Mouse (Mus musculus) liver, embryonic 13.5 days (tissue): ENCODE results near the gene Mettl8. TPM values are rescaled to one million over a fixed set of nuclear protein-coding genes. Genes with fewer than 3 reads are reported as not detected.
A peak's percentile ranks its signal among the peaks of the same experiment; 100 is the strongest.

Experiments used
- ATAC-seq: fragments of 200-750 bp; cut with Nextera tagmentation; 2 replicates; pipeline ENCODE4 v1.8.0; 2017; ENCODE audit warnings: low read depth, mild to moderate bottlenecking, moderate number of reproducible peaks, moderate library complexity
- DNase-seq: peaks from one replicate; pipeline ENCODE4 v3.0.0; 2022
- H3K27ac ChIP-seq: fragments of 300-500 bp; sonication (generic); 2 replicates; pipeline ENCODE4 v1.5.1; 2015; ENCODE audit warnings: moderate library complexity, mild to moderate bottlenecking, inconsistent platforms
- H3K27me3 ChIP-seq: fragments of 300-500 bp; sonication (generic); 2 replicates; pipeline ENCODE4 v1.6.1; 2015; ENCODE audit warnings: mild to moderate bottlenecking, inconsistent platforms
- H3K36me3 ChIP-seq: fragments of 300-500 bp; sonication (generic); 2 replicates; pipeline ENCODE4 v1.6.1; 2015; ENCODE audit warnings: mild to moderate bottlenecking, inconsistent platforms
- H3K4me1 ChIP-seq: fragments of 300-500 bp; sonication (generic); replicated peaks from 2 replicates; pipeline ENCODE4 v1.6.1; 2015; ENCODE audit warnings: inconsistent platforms
- H3K4me2 ChIP-seq: fragments of 300-500 bp; sonication (generic); 2 replicates; pipeline ENCODE4 v1.6.1; 2015; ENCODE audit warnings: inconsistent platforms, mild to moderate bottlenecking, moderate library complexity
- H3K4me3 ChIP-seq: fragments of 300-500 bp; sonication (generic); replicated peaks from 2 replicates; pipeline ENCODE4 v1.5.1; 2015; ENCODE audit warnings: mild to moderate bottlenecking, inconsistent platforms
- H3K9ac ChIP-seq: fragments of 300-500 bp; sonication (generic); 2 replicates; pipeline ENCODE4 v1.6.1; 2015; ENCODE audit warnings: mild to moderate bottlenecking, inconsistent platforms
- H3K9me3 ChIP-seq: fragments of 300-500 bp; sonication (generic); replicated peaks from 2 replicates; pipeline ENCODE4 v1.6.1; 2016; ENCODE audit warnings: inconsistent platforms
- WGBS: fragments of 180-500 bp; shearing (Covaris S2); methylation state at CpG from one replicate; pipeline ENCODE4 v1.1.7; 2015; ENCODE audit not compliant: insufficient replicate concordance; 5-methylcytosine and 5-hydroxymethylcytosine counted together
- polyA plus RNA-seq: library from polyadenylated mRNA; unstranded; fragments of >200 nt; fragmentation: Nextera tagmentation; extraction: Ambion mirVana; gene quantifications from 2 replicates; pipeline ENCODE4 v1.2.1, GENCODE M21; 2015

Gene Mettl8
- polyA plus RNA-seq, 1 experiment from 2014 or later = 10.0 TPM

DNA sequence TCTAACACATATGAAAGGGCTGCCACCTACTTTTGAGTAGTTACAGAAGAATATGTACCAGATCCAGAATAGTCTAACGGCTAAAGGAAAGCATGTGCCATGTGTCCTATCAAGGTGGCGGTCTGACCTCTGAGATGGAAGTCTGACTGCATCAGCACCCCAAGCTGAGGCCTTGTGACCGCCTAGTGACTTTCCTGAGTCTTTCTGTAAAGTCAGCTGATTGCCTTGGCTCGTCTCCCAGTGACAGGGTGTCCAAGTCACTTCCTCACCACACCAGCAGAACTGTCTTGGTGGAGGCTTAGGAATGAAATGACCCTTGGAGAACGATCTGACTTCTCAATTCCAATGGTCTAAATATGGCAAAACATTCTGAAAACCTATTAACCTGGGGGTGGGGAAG lies 77.1 kb downstream of the Mettl8 start:
- no peak for DNase-seq
- H3K4me3 ChIP-seq = no peak overlapping the region
- H3K4me1 ChIP-seq = no peaks in the 10 kb centered on the region
- no peak for ATAC-seq
- no peak overlapping the region for H3K4me2 ChIP-seq
- no peak overlapping the region for H3K27ac ChIP-seq
- WGBS = 60% methylated on average over 5 of the region's 5 CpGs
- H3K9ac ChIP-seq = no peak overlapping the region
- peaks cover 5% of the 10 kb centered on the region; the same call in 1 of the 2 replicates for H3K36me3 ChIP-seq
- H3K27me3 ChIP-seq = no peaks in the 10 kb centered on the region
- no peaks in the 10 kb centered on the region for H3K9me3 ChIP-seq

DNA sequence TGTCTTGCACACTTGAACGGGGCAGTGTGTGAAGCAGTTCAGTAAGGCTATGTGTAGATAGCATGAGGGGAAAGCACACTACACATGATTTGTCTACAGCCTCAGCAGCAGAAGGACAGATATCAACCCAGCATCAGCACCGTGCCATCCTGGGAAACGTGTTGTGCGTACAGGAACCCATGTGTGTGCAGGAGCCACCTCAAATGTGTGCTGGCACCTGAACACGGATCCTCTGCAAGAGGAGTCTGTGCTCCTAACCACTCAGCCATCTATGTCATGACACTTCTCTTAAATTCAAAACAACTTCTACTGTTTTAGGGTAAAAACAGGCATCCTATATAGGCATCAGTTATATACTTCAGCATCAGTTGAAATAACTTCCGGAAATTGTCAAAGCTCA lies 80.6 kb downstream of the Mettl8 start:
- Histone ChIP-seq H3K9me3 (no peaks in the 10 kb centered on the region), H3K36me3 (peaks cover 2% of the 10 kb centered on the region; the same call in 1 of the 2 replicates), H3K4me3 (no peak overlapping the region), H3K4me2 (no peak overlapping the region), H3K9ac (no peak overlapping the region), H3K4me1 (peaks cover 4% of the 10 kb centered on the region; the same call in 1 of the 2 replicates), H3K27me3 (no peaks in the 10 kb centered on the region), H3K27ac (no peak overlapping the region)
- DNase-seq = no peak
- 86% methylated on average over 6 of the region's 6 CpGs for WGBS
- no peak for ATAC-seq

DNA sequence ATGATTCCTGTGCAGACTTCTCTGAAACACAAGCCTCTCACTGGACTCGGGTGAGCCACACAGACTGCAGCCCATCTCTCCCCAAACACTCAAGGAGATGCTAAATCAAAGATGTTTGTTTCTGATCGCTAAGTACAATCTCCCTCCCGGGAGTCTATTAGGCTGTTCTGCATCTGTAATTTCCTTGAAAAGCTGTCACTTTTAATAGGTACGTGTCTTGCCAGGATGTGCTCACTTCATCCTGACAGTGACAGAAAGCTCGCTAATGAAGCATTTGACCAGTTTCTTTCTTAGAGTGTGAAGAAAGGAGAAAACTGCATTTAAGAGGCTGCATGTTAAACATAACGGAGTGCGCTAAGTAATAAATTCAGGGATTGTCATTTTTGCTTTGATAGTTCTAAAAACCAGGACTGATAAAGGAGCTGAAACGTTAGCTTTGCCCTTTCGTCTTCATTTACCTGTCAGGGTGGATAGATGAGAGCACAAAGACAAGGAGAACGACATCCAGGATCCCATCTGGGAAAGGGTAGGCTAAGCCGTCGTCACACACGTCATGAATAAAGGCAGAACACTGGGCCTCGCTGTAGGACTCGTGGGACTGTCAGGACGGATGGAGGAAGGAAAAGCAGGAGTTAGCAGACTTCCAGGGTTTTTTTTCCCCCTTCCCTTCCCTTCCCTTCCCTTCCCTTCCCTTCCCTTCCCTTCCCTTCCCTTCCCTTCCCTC lies 82.4 kb downstream of the Mettl8 start:
- Histone ChIP-seq H3K27ac (no peak overlapping the region), H3K36me3 (no peaks in the 10 kb centered on the region), H3K4me3 (no peak overlapping the region), H3K9me3 (no peaks in the 10 kb centered on the region), H3K27me3 (no peaks in the 10 kb centered on the region), H3K4me2 (no peak overlapping the region), H3K4me1 (peaks cover 4% of the 10 kb centered on the region; the same call in 1 of the 2 replicates), H3K9ac (no peak overlapping the region)
- DNase-seq (no peak), ATAC-seq (no peak)
- WGBS = 83% methylated on average over 16 of the region's 16 CpGs

DNA sequence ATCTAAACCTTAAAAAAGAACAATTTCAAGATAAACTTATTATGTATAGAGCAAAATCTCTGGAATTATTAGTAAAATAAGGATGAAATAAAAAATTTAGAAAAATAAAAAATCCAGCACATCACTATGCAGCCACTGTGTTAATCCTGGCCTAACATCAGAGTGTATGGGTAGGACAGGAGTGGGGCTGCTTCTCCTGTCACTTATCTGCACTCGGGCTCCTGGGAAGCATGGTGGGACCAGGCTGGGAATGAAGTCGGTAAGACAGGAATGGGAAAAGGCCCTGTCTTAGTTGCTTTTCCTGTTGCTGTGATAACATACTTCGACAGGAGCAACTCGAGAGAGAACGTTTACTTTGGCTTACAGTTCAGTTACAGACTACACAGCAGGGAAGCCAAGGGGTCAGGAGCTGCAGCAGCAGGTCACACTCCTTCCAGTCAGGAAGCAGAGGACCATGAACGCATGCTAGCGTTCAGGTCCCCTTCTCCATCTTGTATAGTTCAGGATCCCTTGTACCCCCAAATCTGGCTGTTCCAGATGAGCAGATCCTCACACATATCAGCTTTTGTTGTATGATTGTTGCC lies 85.1 kb downstream of the Mettl8 start:
- ATAC-seq (no peak), DNase-seq (no peak)
- H3K36me3 ChIP-seq = no peaks in the 10 kb centered on the region
- no peaks in the 10 kb centered on the region for H3K27me3 ChIP-seq
- H3K9ac ChIP-seq = no peak overlapping the region
- H3K9me3 ChIP-seq = no peaks in the 10 kb centered on the region
- 62% methylated on average over 7 of the region's 7 CpGs for WGBS
- H3K4me2 ChIP-seq = no peak overlapping the region
- H3K4me3 ChIP-seq = no peak overlapping the region
- H3K27ac ChIP-seq = no peak overlapping the region
- peaks cover 4% of the 10 kb centered on the region; the same call in 1 of the 2 replicates for H3K4me1 ChIP-seq

DNA sequence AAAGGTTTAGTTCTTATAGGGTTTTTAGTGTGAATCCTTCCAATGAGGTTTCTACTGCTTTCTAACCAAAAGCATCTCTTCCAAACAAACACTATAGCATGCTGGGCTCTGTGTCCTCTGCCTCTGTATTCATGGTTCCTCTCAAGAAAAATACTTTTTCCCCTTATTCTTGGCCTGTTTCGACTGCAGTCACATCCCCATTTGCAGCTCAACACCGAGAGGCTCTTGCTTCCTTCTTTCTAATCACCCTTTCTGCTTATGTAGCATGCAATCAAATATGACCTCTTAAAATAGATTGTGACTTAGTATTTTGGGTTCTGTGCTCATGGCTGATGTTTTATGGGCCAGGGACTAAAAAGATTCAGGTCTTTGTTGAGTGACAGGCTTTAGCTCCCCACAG lies 87.1 kb downstream of the Mettl8 start:
- ATAC-seq (no peak), DNase-seq (no peak)
- Histone ChIP-seq H3K4me2 (no peak overlapping the region), H3K9me3 (no peaks in the 10 kb centered on the region), H3K4me3 (no peak overlapping the region), H3K4me1 (peaks cover 4% of the 10 kb centered on the region; the same call in 1 of the 2 replicates), H3K36me3 (0 out of 2 replicates have a peak, but pooled peaks cover 4% of the 10 kb centered on the region), H3K27me3 (no peaks in the 10 kb centered on the region), H3K9ac (no peak overlapping the region), H3K27ac (no peak overlapping the region)
- 51% methylated on average over 2 of the region's 2 CpGs for WGBS

DNA sequence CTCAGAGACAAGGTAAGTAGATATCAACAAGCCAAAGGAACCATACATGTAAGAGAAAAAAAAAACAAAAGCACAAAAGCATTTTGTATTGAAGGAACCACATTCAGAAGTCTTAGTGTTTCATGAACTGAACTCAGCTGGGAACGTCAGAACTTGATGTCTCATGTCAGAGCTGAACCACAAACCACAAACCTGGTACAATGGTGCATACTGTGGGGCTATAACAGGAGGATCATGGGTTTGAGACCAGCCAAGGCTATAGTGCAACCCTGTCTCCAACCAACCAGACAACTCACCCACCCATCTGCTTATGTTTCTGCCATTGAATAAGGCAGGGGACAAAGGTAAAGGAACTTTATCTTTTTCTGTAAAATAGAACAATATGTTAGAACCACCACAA lies 88.2 kb downstream of the Mettl8 start:
- H3K4me1 ChIP-seq = peaks cover 4% of the 10 kb centered on the region; the same call in 1 of the 2 replicates
- H3K4me2 ChIP-seq = no peak overlapping the region
- ATAC-seq (no peak), DNase-seq (no peak)
- H3K36me3 ChIP-seq = 0 out of 2 replicates have a peak, but pooled peaks cover 4% of the 10 kb centered on the region
- no peak overlapping the region for H3K9ac ChIP-seq
- H3K9me3 ChIP-seq = no peaks in the 10 kb centered on the region
- no peak overlapping the region for H3K4me3 ChIP-seq
- no peak overlapping the region for H3K27ac ChIP-seq
- WGBS = 7% methylated on average over 1 of the region's 1 CpGs
- no peaks in the 10 kb centered on the region for H3K27me3 ChIP-seq

DNA sequence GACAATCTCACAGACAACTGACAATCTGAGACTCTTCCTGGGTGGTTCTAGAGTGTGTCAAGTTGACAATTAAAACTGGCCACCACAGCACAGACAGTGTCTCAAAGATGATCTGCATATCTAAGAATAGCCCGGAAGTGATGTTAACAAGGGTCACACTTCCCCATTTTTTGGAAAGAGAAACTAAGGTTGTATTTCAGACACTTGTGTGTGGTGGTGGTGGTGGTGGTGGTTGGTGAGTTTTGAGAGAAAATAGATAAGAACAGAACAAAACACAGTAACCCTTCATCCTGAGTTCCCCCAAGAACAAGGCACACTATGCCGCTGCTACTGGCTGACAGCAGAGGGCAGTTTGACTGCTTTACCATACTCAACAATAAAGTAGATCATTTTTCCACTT lies 90.6 kb downstream of the Mettl8 start:
- H3K36me3 ChIP-seq = 0 out of 2 replicates have a peak, but pooled peaks cover 4% of the 10 kb centered on the region
- no peaks in the 10 kb centered on the region for H3K9me3 ChIP-seq
- H3K4me3 ChIP-seq = no peak overlapping the region
- ATAC-seq (no peak), DNase-seq (no peak)
- 23% methylated on average over 2 of the region's 2 CpGs for WGBS
- no peak overlapping the region for H3K4me2 ChIP-seq
- no peaks in the 10 kb centered on the region for H3K4me1 ChIP-seq
- no peak overlapping the region for H3K9ac ChIP-seq
- no peaks in the 10 kb centered on the region for H3K27me3 ChIP-seq
- H3K27ac ChIP-seq = 0 out of 2 replicates have a peak overlapping the region, but pooled peaks have one; percentile 9

DNA sequence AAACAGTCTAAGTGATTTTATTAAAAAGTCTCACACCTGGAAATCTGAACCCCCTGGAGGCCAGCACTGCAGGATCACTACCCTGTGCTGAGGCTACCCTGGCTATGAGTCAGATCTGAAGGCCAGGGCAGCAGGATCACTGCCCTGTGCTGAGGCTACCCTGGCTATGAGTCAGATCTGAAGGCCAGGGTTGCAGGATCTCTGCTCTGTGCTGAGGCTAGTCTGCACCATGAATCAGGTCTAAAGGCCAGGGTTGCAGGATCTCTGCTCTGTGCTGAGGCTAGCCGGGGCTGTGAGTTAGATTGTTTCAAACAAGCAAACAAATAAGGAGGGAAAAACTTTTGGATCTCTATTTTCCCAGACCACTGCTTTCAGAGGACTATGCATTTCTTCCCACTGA lies 92.5 kb downstream of the Mettl8 start:
- Histone ChIP-seq H3K27me3 (no peaks in the 10 kb centered on the region), H3K36me3 (0 out of 2 replicates have a peak, but pooled peaks cover 4% of the 10 kb centered on the region), H3K9ac (no peak overlapping the region), H3K9me3 (no peaks in the 10 kb centered on the region), H3K4me3 (no peak overlapping the region), H3K4me1 (no peaks in the 10 kb centered on the region), H3K4me2 (no peak overlapping the region), H3K27ac (no peak overlapping the region)
- DNase-seq (no peak), ATAC-seq (no peak)
- WGBS = 58% methylated on average over 1 of the region's 1 CpGs

DNA sequence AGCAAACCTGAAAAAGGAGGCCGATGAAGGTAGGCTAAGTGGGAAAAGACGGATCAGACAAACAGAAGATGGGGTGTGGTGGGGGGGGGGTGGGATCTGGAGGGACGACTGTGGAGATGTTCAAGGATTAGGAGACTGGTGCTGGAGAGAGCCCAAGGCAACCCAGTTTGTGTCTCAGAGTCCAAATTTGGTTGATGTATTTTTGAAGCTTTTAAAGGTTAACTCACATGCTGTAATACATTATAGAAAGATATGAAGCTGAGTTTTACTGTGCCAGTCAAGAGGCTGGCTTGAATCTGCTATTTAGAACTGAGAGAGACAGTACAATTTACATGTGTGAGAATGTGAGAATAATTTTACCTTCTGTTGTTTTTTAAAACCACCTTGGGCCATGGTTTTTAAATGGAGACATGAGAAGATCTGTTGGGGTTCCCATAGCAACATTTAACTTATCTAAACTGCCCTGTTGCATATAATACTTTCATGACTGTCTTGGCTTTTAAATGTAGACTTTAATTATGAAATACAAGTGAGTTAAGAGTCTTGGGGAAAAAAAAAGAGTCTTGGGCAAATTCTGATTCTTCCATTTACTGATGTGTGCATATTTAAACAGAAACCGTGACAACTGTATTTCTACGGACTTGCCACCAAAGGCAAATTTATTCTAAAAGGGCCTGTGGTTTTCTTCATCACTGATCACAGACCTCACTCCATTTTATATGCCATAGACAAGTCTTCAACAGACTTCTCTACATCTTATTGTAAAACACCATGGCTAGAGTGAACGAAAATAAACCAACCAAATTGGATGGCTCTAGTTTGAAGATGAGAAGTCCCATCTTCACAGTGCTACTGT lies 94.1 kb downstream of the Mettl8 start:
- H3K27me3 ChIP-seq = no peaks in the 10 kb centered on the region
- H3K36me3 ChIP-seq = 0 out of 2 replicates have a peak, but pooled peaks cover 4% of the 10 kb centered on the region
- H3K9me3 ChIP-seq = no peaks in the 10 kb centered on the region
- H3K4me3 ChIP-seq = no peak overlapping the region
- H3K4me2 ChIP-seq = no peak overlapping the region
- ATAC-seq (no peak), DNase-seq (no peak)
- H3K9ac ChIP-seq = no peak overlapping the region
- H3K27ac ChIP-seq = no peak overlapping the region
- 68% methylated on average over 6 of the region's 6 CpGs for WGBS
- no peaks in the 10 kb centered on the region for H3K4me1 ChIP-seq

DNA sequence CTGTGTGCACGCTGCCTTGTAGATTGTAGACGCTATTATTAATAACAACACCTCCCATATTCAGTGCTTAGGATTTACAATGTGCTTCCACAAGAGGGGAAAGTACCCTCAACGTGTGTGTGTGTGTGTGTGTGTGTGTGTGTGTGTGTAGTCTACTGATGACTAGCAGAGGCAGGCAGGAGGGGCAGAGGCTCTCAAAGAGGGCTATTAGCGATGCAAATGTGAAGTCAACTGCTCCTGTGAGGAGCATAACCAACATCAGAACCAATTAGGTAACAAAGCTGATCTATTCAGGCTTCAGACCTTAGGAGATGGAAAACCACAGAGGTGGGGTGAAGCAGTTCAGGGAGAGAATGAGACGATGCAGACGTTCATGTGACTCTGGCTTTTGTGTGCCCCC lies 95.3 kb downstream of the Mettl8 start:
- no peak overlapping the region for H3K4me3 ChIP-seq
- no peak overlapping the region for H3K4me2 ChIP-seq
- WGBS = 70% methylated on average over 6 of the region's 6 CpGs
- H3K27ac ChIP-seq = no peak overlapping the region
- no peaks in the 10 kb centered on the region for H3K27me3 ChIP-seq
- ATAC-seq = no peak
- no peak overlapping the region for H3K9ac ChIP-seq
- no peaks in the 10 kb centered on the region for H3K9me3 ChIP-seq
- H3K4me1 ChIP-seq = no peaks in the 10 kb centered on the region
- DNase-seq = no peak
- 0 out of 2 replicates have a peak, but pooled peaks cover 4% of the 10 kb centered on the region for H3K36me3 ChIP-seq

DNA sequence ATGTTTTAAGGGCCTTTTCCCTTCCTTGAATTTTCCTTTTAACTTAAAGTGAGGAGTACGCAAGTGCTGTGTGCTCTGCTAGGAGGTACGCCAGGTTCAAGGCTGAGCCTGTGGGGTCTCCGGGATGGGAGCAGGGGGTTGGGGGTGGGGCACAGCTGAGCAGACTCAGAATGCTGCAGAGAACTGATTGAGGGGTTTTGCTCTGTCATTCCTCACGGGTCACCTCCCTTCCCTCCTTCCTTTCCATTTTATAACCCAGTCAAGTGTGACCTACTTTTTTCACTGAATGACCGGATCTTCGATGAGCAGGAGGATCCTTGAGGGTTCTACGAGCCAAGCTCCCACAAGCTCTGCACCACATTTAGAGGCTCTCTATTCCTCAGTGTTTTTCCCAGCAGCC lies 96.0 kb downstream of the Mettl8 start:
- no peak for DNase-seq

More for the DNA sequence above, 96.0 kb downstream of the Mettl8 start:
- 68% methylated on average over 7 of the region's 7 CpGs for WGBS
- Histone ChIP-seq H3K27ac (no peak overlapping the region), H3K27me3 (no peaks in the 10 kb centered on the region), H3K9me3 (no peaks in the 10 kb centered on the region), H3K4me1 (peaks cover under 1% of the 10 kb centered on the region), H3K36me3 (0 out of 2 replicates have a peak, but pooled peaks cover 4% of the 10 kb centered on the region), H3K4me2 (no peak overlapping the region), H3K9ac (no peak overlapping the region), H3K4me3 (no peak overlapping the region)
- ATAC-seq = no peak
